Mouse (Mus musculus) heart, adult 2 months (tissue): ENCODE measurements around the gene Plxdc1.

Source experiments
- CTCF ChIP-seq: fragments of 200-600 bp; IDR thresholded peaks from 2 replicates; pipeline ENCODE4 v1.8.1; 2022; ENCODE audit warnings: antibody characterized with exemption, mild to moderate bottlenecking, moderate library complexity
- EP300 ChIP-seq: fragments of 200-500 bp; IDR thresholded peaks from 2 replicates; pipeline ENCODE4 v1.6.1; 2011; ENCODE audit warnings: low read depth, low read length, control low read depth; ENCODE audit not compliant: insufficient read depth
- POLR2A ChIP-seq: fragments of 200-500 bp; IDR thresholded peaks from 2 replicates; pipeline ENCODE4 v1.6.1; 2011; ENCODE audit warnings: mild to moderate bottlenecking, low read depth, low read length, control low read depth; ENCODE audit not compliant: insufficient read depth

- TF ChIP-seq CTCF: no peak
- TF ChIP-seq POLR2A: no peak
- no peak for TF ChIP-seq EP300
Observed at GRCm38 (mm10) chr11:97937469-97938105, 48.7 kb downstream of the Plxdc1 start.
